Mouse (Mus musculus) testis, adult 2 months (tissue): ENCODE results near the gene Grm5. TPM values are rescaled to one million over a fixed set of nuclear protein-coding genes. Genes with fewer than 3 reads are reported as not detected.

Experiments
- H3K27ac ChIP-seq: fragments of 200-500 bp; 2 replicates; pipeline ENCODE4 v1.5.1; 2012; ENCODE audit warnings: low read depth, low read length; ENCODE audit not compliant: control insufficient read depth, insufficient read depth
- H3K27me3 ChIP-seq: fragments of 200-500 bp; 2 replicates; pipeline ENCODE4 v1.6.1; 2012; ENCODE audit warnings: mild to moderate bottlenecking, low read length, moderate library complexity; ENCODE audit not compliant: control insufficient read depth, insufficient read depth
- H3K36me3 ChIP-seq: fragments of 200-500 bp; 2 replicates; pipeline ENCODE4 v1.6.1; 2012; ENCODE audit warnings: mild to moderate bottlenecking, low read length; ENCODE audit not compliant: control insufficient read depth, insufficient read depth
- H3K4me1 ChIP-seq: fragments of 200-500 bp; 2 replicates; pipeline ENCODE4 v1.6.1; 2012; ENCODE audit warnings: low read length; ENCODE audit not compliant: control insufficient read depth, insufficient read depth
- H3K4me3 ChIP-seq: fragments of 200-500 bp; 2 replicates; pipeline ENCODE4 v1.5.1; 2012; ENCODE audit warnings: low read depth, mild to moderate bottlenecking, low read length, moderate library complexity, mixed read lengths; ENCODE audit not compliant: control insufficient read depth
- CTCF ChIP-seq: fragments of 200-500 bp; IDR thresholded peaks from 2 replicates; pipeline ENCODE4 v1.5.1; 2012; ENCODE audit warnings: low read depth, mild to moderate bottlenecking, inconsistent platforms, low read length, moderate library complexity; ENCODE audit not compliant: control insufficient read depth, insufficient read depth, insufficient replicate concordance
- POLR2A ChIP-seq: fragments of 200-500 bp; IDR thresholded peaks from 2 replicates; pipeline ENCODE4 v1.6.1; 2012; ENCODE audit warnings: low read depth, mild to moderate bottlenecking, inconsistent platforms, low read length, moderate library complexity; ENCODE audit not compliant: control insufficient read depth
- polyA plus RNA-seq: library from polyadenylated mRNA; depleted of rRNA; stranded (reverse); fragments of >200 nt; gene quantifications from 2 replicates; pipeline ENCODE4 v1.2.3, GENCODE M21; 2012

The Grm5 gene
- polyA plus RNA-seq, 1 experiment, result 0.46 TPM

- Histone ChIP-seq H3K36me3 (no peaks in the 10 kb centered on the region), H3K27me3 (no peaks in the 10 kb centered on the region), H3K27ac (no peak overlapping the region), H3K4me3 (no peak overlapping the region), H3K4me1 (no peaks in the 10 kb centered on the region)
- TF ChIP-seq POLR2A (no peak), CTCF (no peak)
Measured at GRCm38 (mm10) chr7:87983494-87983893, 399.5 kb downstream of the Grm5 start.

GRCm38 (mm10) chr7:88014451-88014850, 430.5 kb downstream of the Grm5 start:
- no peaks in the 10 kb centered on the region for H3K27me3 ChIP-seq

GRCm38 (mm10) chr7:88027411-88028132, 443.6 kb downstream of the Grm5 start:
- Histone ChIP-seq H3K36me3 (no peaks in the 10 kb centered on the region), H3K27me3 (no peaks in the 10 kb centered on the region), H3K27ac (no peak overlapping the region), H3K4me3 (no peak overlapping the region), H3K4me1 (no peaks in the 10 kb centered on the region)
- TF ChIP-seq CTCF (no peak), POLR2A (no peak)

More at GRCm38 (mm10) chr7:88014451-88014850, 430.5 kb downstream of the Grm5 start:
- no peak overlapping the region for H3K4me3 ChIP-seq
- no peak overlapping the region for H3K27ac ChIP-seq
- H3K36me3 ChIP-seq, result no peaks in the 10 kb centered on the region
- TF ChIP-seq POLR2A (no peak), CTCF (no peak)
- no peaks in the 10 kb centered on the region for H3K4me1 ChIP-seq

- H3K4me1 ChIP-seq, result no peaks in the 10 kb centered on the region
- TF ChIP-seq POLR2A (no peak), CTCF (no peak)
- no peak overlapping the region for H3K4me3 ChIP-seq
- H3K36me3 ChIP-seq, result no peaks in the 10 kb centered on the region
- H3K27ac ChIP-seq, result no peak overlapping the region
- no peaks in the 10 kb centered on the region for H3K27me3 ChIP-seq
Measured at GRCm38 (mm10) chr7:88047366-88047765, 463.4 kb downstream of the Grm5 start.

GRCm38 (mm10) chr7:88054224-88054938, 470.4 kb downstream of the Grm5 start:
- Histone ChIP-seq H3K4me3 (no peak overlapping the region), H3K36me3 (no peaks in the 10 kb centered on the region), H3K27ac (no peak overlapping the region), H3K27me3 (no peaks in the 10 kb centered on the region), H3K4me1 (no peaks in the 10 kb centered on the region)
- no peak for TF ChIP-seq POLR2A
- no peak for TF ChIP-seq CTCF

- no peaks in the 10 kb centered on the region for H3K36me3 ChIP-seq
Measured at GRCm38 (mm10) chr7:88056438-88056837, 472.5 kb downstream of the Grm5 start.

GRCm38 (mm10) chr7:88091115-88091514, 507.1 kb downstream of the Grm5 start:
- no peak for TF ChIP-seq POLR2A
- no peak for TF ChIP-seq CTCF
- Histone ChIP-seq H3K27me3 (no peaks in the 10 kb centered on the region), H3K27ac (no peak overlapping the region), H3K36me3 (no peaks in the 10 kb centered on the region), H3K4me1 (no peaks in the 10 kb centered on the region), H3K4me3 (no peak overlapping the region)

More at GRCm38 (mm10) chr7:88056438-88056837, 472.5 kb downstream of the Grm5 start:
- TF ChIP-seq CTCF, result no peak
- no peak for TF ChIP-seq POLR2A
- Histone ChIP-seq H3K27me3 (no peaks in the 10 kb centered on the region), H3K4me1 (no peaks in the 10 kb centered on the region), H3K27ac (no peak overlapping the region), H3K4me3 (no peak overlapping the region)
